In the genomic region with DNA sequence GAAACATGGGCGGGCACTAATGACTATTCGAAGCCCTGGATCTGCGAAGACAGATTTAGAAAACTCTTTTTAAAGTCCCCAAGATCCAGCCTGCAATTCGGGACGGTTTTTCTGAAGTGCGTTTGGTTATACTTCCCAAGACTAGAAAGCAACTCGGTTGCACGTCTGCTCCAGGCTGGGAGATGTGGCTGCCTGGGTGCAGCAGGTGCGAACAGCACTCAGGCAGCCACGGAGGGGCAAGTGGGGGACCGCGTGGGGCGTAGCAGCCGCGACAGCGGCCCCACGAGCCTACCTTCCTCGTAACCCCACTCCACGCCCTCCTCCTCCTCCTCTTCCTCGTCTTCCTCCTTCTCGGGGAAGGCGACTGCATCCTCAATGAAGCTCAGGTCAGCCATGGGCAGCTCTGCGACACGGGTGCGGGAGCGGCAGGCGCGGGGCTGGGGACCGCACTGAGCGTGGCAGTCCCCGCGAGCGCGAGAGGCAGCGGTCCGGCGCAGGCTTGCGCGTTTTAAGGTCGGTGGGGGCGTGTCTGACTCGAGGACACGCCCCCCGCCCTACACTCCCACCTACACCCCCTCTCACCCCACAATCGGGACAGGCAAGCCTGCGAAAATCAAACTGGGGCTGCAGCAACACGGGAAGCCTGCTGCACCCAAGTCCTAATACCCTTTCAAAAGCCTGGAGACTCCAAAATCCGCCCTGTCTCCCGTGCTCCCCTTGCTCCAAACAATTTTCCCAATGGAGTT, we compare ENCODE assay signal across 7 mouse cellular contexts. TPM values are rescaled to one million over a fixed set of nuclear protein-coding genes. Genes with fewer than 3 reads are reported as not detected.
DNase-seq lines count a peak whose midpoint lies in the region; ATAC-seq and TF ChIP-seq lines count a peak whose summit lies in the region.

A gene (minus strand): TSS at position 482 of the 746 bp plus-strand sequence.

- H3K4me2 ChIP-seq in hindbrain, embryonic 14.5 days (replicated peaks), result peak within 1 kb of the TSS; percentile 97
- peak within 1 kb of the TSS; percentile 99 for H3K4me2 ChIP-seq in stomach, postnatal 0 days (replicated peaks; ENCODE audit: low read depth)

- no peak for TF ChIP-seq CTCF in stomach, postnatal 0 days (IDR thresholded peaks at IDR 0.05; ENCODE audit: low read depth)

- no peak within 1 kb of the TSS for H3K27ac ChIP-seq in ES-E14 (ENCODE audit: insufficient read depth, low read depth, low read length, poor library complexity, severe bottlenecking)
- H3K27ac ChIP-seq in hindbrain, embryonic 14.5 days, result no peak within 1 kb of the TSS
- peak within 1 kb of the TSS; percentile 78 for H3K27ac ChIP-seq in midbrain, embryonic 10.5 days (replicated peaks)
- peak within 1 kb of the TSS; percentile 25 for H3K27ac ChIP-seq in stomach, postnatal 0 days (replicated peaks)

- intact Hi-C loops in left cerebral cortex, postnatal 4 days (cut with DNase I), result no loop called here

- peak; percentile 90 for ATAC-seq in hindbrain, embryonic 14.5 days (ENCODE audit: low FRiP score)
- ATAC-seq in stomach, postnatal 0 days (ENCODE audit: low FRiP score, low TSS enrichment), result peak; percentile 88

- no peak for DNase-seq in ES-E14 (ENCODE audit: low read depth, low spot score)
- DNase-seq in adrenal gland, postnatal 36 days, result peak; percentile 71 to 72
- DNase-seq in frontal cortex, postnatal 36 days (ENCODE audit: low spot score in 2 of 2), result peak; percentile 14 to 20
- peak; percentile 52 for DNase-seq in hindbrain, embryonic 14.5 days (ENCODE audit: low spot score)
- DNase-seq in left cerebral cortex, postnatal 4 days, result peak; percentile 46
- peak; percentile 61 for DNase-seq in midbrain, embryonic 10.5 days (ENCODE audit: low spot score)
- DNase-seq in stomach, postnatal 0 days (ENCODE audit: low spot score), result peak; percentile 80

- H3K4me3 ChIP-seq in ES-E14 (ENCODE audit: insufficient read depth in 1 of 2, low read depth in 1 of 2, low read length in 2 of 2, poor library complexity in 1 of 2, severe bottlenecking in 1 of 2), result peak within 1 kb of the TSS; percentile 64 to 67
- H3K4me3 ChIP-seq in hindbrain, embryonic 14.5 days (replicated peaks; ENCODE audit: low read length), result peak within 1 kb of the TSS; percentile 57
- peak within 1 kb of the TSS; percentile 78 for H3K4me3 ChIP-seq in midbrain, embryonic 10.5 days
- peak within 1 kb of the TSS; percentile 65 for H3K4me3 ChIP-seq in stomach, postnatal 0 days (ENCODE audit: low read depth, low read length)

- H3K36me3 ChIP-seq in ES-E14 (ENCODE audit: control insufficient read depth, insufficient read depth, low read length, poor library complexity, severe bottlenecking), result no peaks in the 10 kb centered on the region
- H3K36me3 ChIP-seq in hindbrain, embryonic 14.5 days (replicated peaks; ENCODE audit: control insufficient read depth, insufficient read depth), result no peaks in the 10 kb centered on the region
- no peaks in the 10 kb centered on the region for H3K36me3 ChIP-seq in midbrain, embryonic 10.5 days
- no peaks in the 10 kb centered on the region for H3K36me3 ChIP-seq in stomach, postnatal 0 days (ENCODE audit: control insufficient read depth, insufficient read depth, low read length)

- 0 out of 2 replicates have a peak, but pooled peaks cover 8% of the 10 kb centered on the region for H3K27me3 ChIP-seq in hindbrain, embryonic 14.5 days (ENCODE audit: control insufficient read depth, insufficient read depth, low read length)
- H3K27me3 ChIP-seq in midbrain, embryonic 10.5 days (ENCODE audit: low read depth, poor library complexity, severe bottlenecking), result peaks cover 19% of the 10 kb centered on the region
- no peaks in the 10 kb centered on the region for H3K27me3 ChIP-seq in stomach, postnatal 0 days (ENCODE audit: control insufficient read depth, insufficient read depth, low read length)

- under 1% methylated on average over 49 of the region's 49 CpGs for WGBS in hindbrain, embryonic 14.5 days
- WGBS in midbrain, embryonic 10.5 days, result under 1% methylated on average over 49 of the region's 49 CpGs
- under 1% methylated on average over 47 of the region's 49 CpGs for WGBS in stomach, postnatal 0 days

- in situ Hi-C loops in ES-E14 (cut with MboI; ENCODE audit: low sequenced_read_pairs in 2 of 2, unreplicated experiment in 2 of 2), result no loop called here

- no peak for TF ChIP-seq EP300 in stomach, postnatal 0 days (optimal IDR thresholded peaks at IDR 0.05)

- H3K4me1 ChIP-seq in ES-E14 (ENCODE audit: control insufficient read depth in 2 of 2, insufficient read depth in 2 of 2, low read length in 2 of 2, poor library complexity in 1 of 2), result peaks cover 0 to 2% of the 10 kb centered on the region in 2 experiments; a peak in 1 of 4 replicates
- 0 out of 2 replicates have a peak, but pooled peaks cover 3% of the 10 kb centered on the region for H3K4me1 ChIP-seq in hindbrain, embryonic 14.5 days (replicated peaks; ENCODE audit: control insufficient read depth, insufficient read depth, low read length)
- peaks cover 15% of the 10 kb centered on the region for H3K4me1 ChIP-seq in midbrain, embryonic 10.5 days
- H3K4me1 ChIP-seq in stomach, postnatal 0 days (replicated peaks; ENCODE audit: control insufficient read depth, insufficient read depth), result no peaks in the 10 kb centered on the region

- H3K9ac ChIP-seq in ES-E14 (ENCODE audit: insufficient read depth, low read depth, low read length, poor library complexity, severe bottlenecking), result peak within 1 kb of the TSS; percentile 73
- H3K9ac ChIP-seq in hindbrain, embryonic 14.5 days, result peak within 1 kb of the TSS; percentile 70
- peak within 1 kb of the TSS; percentile 63 for H3K9ac ChIP-seq in stomach, postnatal 0 days (ENCODE audit: low read length)

- H3K9me3 ChIP-seq in ES-E14 (ENCODE audit: control insufficient read depth, insufficient read depth, low read depth, low read length), result no peaks in the 10 kb centered on the region
- H3K9me3 ChIP-seq in hindbrain, embryonic 14.5 days (ENCODE audit: control insufficient read depth, low read length), result no peaks in the 10 kb centered on the region
- no peaks in the 10 kb centered on the region for H3K9me3 ChIP-seq in midbrain, embryonic 10.5 days (replicated peaks)
- no peaks in the 10 kb centered on the region for H3K9me3 ChIP-seq in stomach, postnatal 0 days (ENCODE audit: control insufficient read depth, low read length)

TF ChIP-seq in ES-E14, 5 proteins besides CTCF, POLR2A, EP300 and RAD21:
- TF ChIP-seq HCFC1 (IDR thresholded peaks at IDR 0.05; ENCODE audit: borderline replicate concordance, insufficient read depth, low read length) (no peak), MAFK (IDR thresholded peaks at IDR 0.05; ENCODE audit: insufficient read depth, low read depth, low read length) (no peak), ZNF384 (IDR thresholded peaks at IDR 0.05; ENCODE audit: low read depth, low read length) (no peak), CHD2 (IDR thresholded peaks at IDR 0.05; ENCODE audit: low read depth, low read length) (no peak), ZC3H11A (IDR thresholded peaks at IDR 0.05; ENCODE audit: borderline replicate concordance, low read depth, low read length) (no peak)

RNA-seq across cellular contexts. Expression of the gene that starts here (rescaled TPM):
- total RNA-seq in ES-E14 (2012; rRNA removed), result 0.32 and 0.67 TPM in 2 replicates
- 10 to 100 TPM in 1 of 2 experiments, 1 to 10 TPM in 1; 2.0 to 44.5 TPM for total RNA-seq in adrenal gland, postnatal 36 days (2021)
- 5.8 and 11.5 TPM in 2 replicates for polyA plus RNA-seq in hindbrain, embryonic 14.5 days (2014; fragmentation: Nextera tagmentation; extraction: Ambion mirVana)
- total RNA-seq in left cerebral cortex, postnatal 4 days (2021), result 10 to 100 TPM; 11.9 to 12.5 TPM
- polyA plus RNA-seq in midbrain, embryonic 10.5 days (2016; fragmentation: Nextera tagmentation; extraction: Ambion mirVana), result 1.4 and 2.1 TPM in 2 replicates
- 32.6 and 34.5 TPM in 2 replicates for polyA plus RNA-seq in stomach, postnatal 0 days (2015; fragmentation: Nextera tagmentation; extraction: Ambion mirVana)

Comparison
In these comparisons a context has a peak if more than half of its experiments do, and no peak if none do; other contexts are left out.
1. H3K27ac ChIP-seq: peak in midbrain, embryonic 10.5 days (single experiment) and stomach, postnatal 0 days (single experiment); none in ES-E14 (single experiment) and hindbrain, embryonic 14.5 days (single experiment).
2. Peak in every context shown above with its lines, with median percentiles within 50 percentile points of each other: H3K4me3 ChIP-seq and H3K9ac ChIP-seq.